Mouse (Mus musculus) ES-E14 (cell line): ENCODE results near the gene Ascc1. TPM values are rescaled to one million over a fixed set of nuclear protein-coding genes. Genes with fewer than 3 reads are reported as not detected.

Experiments used
- DNase-seq: peaks from one replicate; pipeline ENCODE4 v3.0.0-alpha.2; 2013; ENCODE audit warnings: low read depth, low spot score
- H3K27ac ChIP-seq: 2 replicates; pipeline ENCODE4 v1.5.1; 2012; ENCODE audit warnings: low read depth, mild to moderate bottlenecking, low read length, moderate library complexity, mixed read lengths; ENCODE audit not compliant: poor library complexity, insufficient read depth, severe bottlenecking
- H3K36me3 ChIP-seq: 2 replicates; pipeline ENCODE4 v1.6.1; 2012; ENCODE audit warnings: mild to moderate bottlenecking, low read length, moderate library complexity, mixed read lengths; ENCODE audit not compliant: control insufficient read depth, poor library complexity, insufficient read depth, severe bottlenecking
- H3K4me1 ChIP-seq, 2 experiments: fragments of 150-350 bp in 1 of 2; sonication (generic) in 1 of 2; 2 replicates each; pipeline ENCODE4 v1.6.1; 2012; ENCODE audit warnings: low read length in 2 of 2, mild to moderate bottlenecking in 1 of 2, mixed read lengths in 1 of 2; ENCODE audit not compliant: control insufficient read depth in 2 of 2, insufficient read depth in 2 of 2, poor library complexity in 1 of 2
- H3K4me3 ChIP-seq, 2 experiments: fragments of 150-350 bp in 1 of 2; sonication (generic) in 1 of 2; 2 replicates each; pipeline ENCODE4 v1.5.1; 2012; ENCODE audit warnings: low read length in 2 of 2, low read depth in 1 of 2, mild to moderate bottlenecking in 1 of 2, mixed read lengths in 1 of 2; ENCODE audit not compliant: insufficient read depth in 1 of 2, poor library complexity in 1 of 2, severe bottlenecking in 1 of 2
- H3K9ac ChIP-seq: 2 replicates; pipeline ENCODE4 v1.6.1; 2012; ENCODE audit warnings: low read depth, mild to moderate bottlenecking, low read length, mixed read lengths; ENCODE audit not compliant: poor library complexity, insufficient read depth, severe bottlenecking
- H3K9me3 ChIP-seq: fragments of 150-350 bp; sonication (generic); 2 replicates; pipeline ENCODE4 v1.6.1; 2012; ENCODE audit warnings: low read depth, mild to moderate bottlenecking, low read length; ENCODE audit not compliant: control insufficient read depth, insufficient read depth
- CHD2 ChIP-seq: IDR thresholded peaks from 2 replicates; pipeline ENCODE4 v1.6.1; 2014; ENCODE audit warnings: mild to moderate bottlenecking, low read depth, low read length, inconsistent platforms
- HCFC1 ChIP-seq: IDR thresholded peaks from 2 replicates; pipeline ENCODE4 v1.6.1; 2012; ENCODE audit warnings: low read length, inconsistent platforms, borderline replicate concordance; ENCODE audit not compliant: insufficient read depth
- MAFK ChIP-seq: IDR thresholded peaks from 2 replicates; pipeline ENCODE4 v1.6.1; 2014; ENCODE audit warnings: mild to moderate bottlenecking, low read depth, low read length, inconsistent platforms; ENCODE audit not compliant: insufficient read depth
- ZC3H11A ChIP-seq: IDR thresholded peaks from 2 replicates; pipeline ENCODE4 v1.6.1; 2012; ENCODE audit warnings: low read depth, mild to moderate bottlenecking, inconsistent platforms, low read length, borderline replicate concordance
- ZNF384 ChIP-seq: IDR thresholded peaks from 2 replicates; pipeline ENCODE4 v1.6.1; 2012; ENCODE audit warnings: low read depth, low read length, inconsistent platforms
- in situ Hi-C, 2 experiments: fragments of 600-800 bp; cut with MboI; formaldehyde crosslinking; loops; one replicate each; pipeline ENCODE4 v1.15.1; 2025; ENCODE audit warnings: low sequenced_read_pairs in 2 of 2, inconsistent platforms in 1 of 2; ENCODE audit not compliant: unreplicated experiment in 2 of 2
- total RNA-seq: library from RNA; depleted of rRNA; stranded (reverse); fragments of 300-350 nt; gene quantifications from 2 replicates; pipeline ENCODE4 v1.2.3, GENCODE M21; 2012

The Ascc1 gene
- total RNA-seq, 1 experiment, result 18.8 TPM

- in situ Hi-C loops, result no loop called here
- Histone ChIP-seq H3K9ac (no peak overlapping the region), H3K4me1 (peaks cover 0 to 14% of the 10 kb centered on the region in 2 experiments; a peak in 2 of 4 replicates), H3K9me3 (no peaks in the 10 kb centered on the region), H3K36me3 (no peaks in the 10 kb centered on the region), H3K27ac (no peak overlapping the region), H3K4me3 (no peak overlapping the region)
- TF ChIP-seq CHD2 (no peak), ZNF384 (no peak), MAFK (no peak), HCFC1 (no peak), ZC3H11A (no peak)
- DNase-seq, result no peak
These were observed 33.1 kb downstream of the Ascc1 start for GRCm38 (mm10) chr10:60035744-60036143.

- Histone ChIP-seq H3K9ac (no peak overlapping the region), H3K9me3 (no peaks in the 10 kb centered on the region), H3K4me3 (no peak overlapping the region), H3K4me1 (no peaks in the 10 kb centered on the region), H3K36me3 (peaks cover 2% of the 10 kb centered on the region; the same call in 1 of the 2 replicates), H3K27ac (no peak overlapping the region)
- in situ Hi-C loops, result no loop called here
- no peak for DNase-seq
- TF ChIP-seq ZC3H11A, result no peak
- TF ChIP-seq CHD2, result no peak
- TF ChIP-seq MAFK, result no peak
- TF ChIP-seq ZNF384, result no peak
- no peak for TF ChIP-seq HCFC1
These were observed 39.8 kb downstream of the Ascc1 start for GRCm38 (mm10) chr10:60042350-60042922.

GRCm38 (mm10) chr10:60046696-60047095 is 44.1 kb downstream of the Ascc1 start:
- Histone ChIP-seq H3K4me1 (0 out of 4 replicates have a peak, but pooled peaks cover 0 to 2% of the 10 kb centered on the region in 2 experiments), H3K27ac (no peak overlapping the region), H3K4me3 (no peak overlapping the region), H3K9ac (no peak overlapping the region), H3K36me3 (peaks cover 2% of the 10 kb centered on the region; the same call in 1 of the 2 replicates), H3K9me3 (no peaks in the 10 kb centered on the region)
- DNase-seq, result no peak
- in situ Hi-C loops, result no loop called here
- no peak for TF ChIP-seq CHD2
- no peak for TF ChIP-seq ZC3H11A
- TF ChIP-seq ZNF384, result no peak
- no peak for TF ChIP-seq HCFC1
- no peak for TF ChIP-seq MAFK

- DNase-seq, result no peak
- Histone ChIP-seq H3K27ac (no peak overlapping the region), H3K9ac (no peak overlapping the region), H3K36me3 (no peaks in the 10 kb centered on the region), H3K4me3 (no peak overlapping the region), H3K9me3 (no peaks in the 10 kb centered on the region), H3K4me1 (0 out of 4 replicates have a peak, but pooled peaks cover 0 to 2% of the 10 kb centered on the region in 2 experiments)
- in situ Hi-C loops, result no loop called here
- TF ChIP-seq HCFC1 (no peak), MAFK (no peak), ZC3H11A (no peak), CHD2 (no peak), ZNF384 (no peak)
These were observed 48.0 kb downstream of the Ascc1 start for GRCm38 (mm10) chr10:60050581-60050980.

GRCm38 (mm10) chr10:60053073-60053472 is 50.5 kb downstream of the Ascc1 start:
- Histone ChIP-seq H3K9me3 (no peaks in the 10 kb centered on the region), H3K36me3 (no peaks in the 10 kb centered on the region), H3K4me3 (no peak overlapping the region), H3K27ac (no peak overlapping the region), H3K9ac (no peak overlapping the region), H3K4me1 (0 out of 4 replicates have a peak, but pooled peaks cover 2% of the 10 kb centered on the region in 2 experiments)
- TF ChIP-seq ZC3H11A (no peak), ZNF384 (no peak), CHD2 (no peak), HCFC1 (no peak), MAFK (no peak)
- in situ Hi-C loops, result no loop called here
- no peak for DNase-seq
